Mouse (Mus musculus): ENCODE data around the gene Zup1. TPM values are rescaled to one million over a fixed set of nuclear protein-coding genes. Genes with fewer than 3 reads are reported as not detected.

The Zup1 gene
- polyA plus RNA-seq (2012): 0.41 and 1.1 TPM in 2 replicates

GRCm38 (mm10) chr10:33950803-33951583, at the start of gene Zup1:
Gene Zup1, minus strand, starts transcription at chr10:33951269.
- no peak for TF ChIP-seq GATA1 (IDR thresholded peaks at IDR 0.05; ENCODE audit: low read length)

- no peak for TF ChIP-seq GATA1 (IDR thresholded peaks at IDR 0.05; ENCODE audit: low read length)
Measured at GRCm38 (mm10) chr10:33998397-33998796, 47.3 kb upstream of the Zup1 start.

- TF ChIP-seq GATA1 (IDR thresholded peaks at IDR 0.05; ENCODE audit: low read length): no peak
Measured at GRCm38 (mm10) chr10:33986771-33987170, 35.7 kb upstream of the Zup1 start.

GRCm38 (mm10) chr10:33974781-33975494, 23.9 kb upstream of the Zup1 start:
- no peak for TF ChIP-seq GATA1 (IDR thresholded peaks at IDR 0.05; ENCODE audit: low read length)

GRCm38 (mm10) chr10:33952509-33952908, 1.4 kb upstream of the Zup1 start:
- no peak for TF ChIP-seq GATA1 (IDR thresholded peaks at IDR 0.05; ENCODE audit: low read length)

- no peak for TF ChIP-seq GATA1 (IDR thresholded peaks at IDR 0.05; ENCODE audit: low read length)
Measured at GRCm38 (mm10) chr10:33946336-33946735, 4.7 kb downstream of the Zup1 start.

- TF ChIP-seq GATA1 (IDR thresholded peaks at IDR 0.05; ENCODE audit: low read length): no peak
Measured at GRCm38 (mm10) chr10:33945390-33945789, 5.7 kb downstream of the Zup1 start.

- TF ChIP-seq GATA1 (IDR thresholded peaks at IDR 0.05; ENCODE audit: low read length): no peak
Measured at GRCm38 (mm10) chr10:33940702-33941101, 10.4 kb downstream of the Zup1 start.

GRCm38 (mm10) chr10:33905489-33905888, 45.6 kb downstream of the Zup1 start:
- no peak for TF ChIP-seq GATA1 (IDR thresholded peaks at IDR 0.05; ENCODE audit: low read length)

GRCm38 (mm10) chr10:33904530-33905481, 46.3 kb downstream of the Zup1 start, which contains the start of gene Rsph4a:
Gene Rsph4a, plus strand, starts transcription at chr10:33905111.
- no peak for TF ChIP-seq GATA1 (IDR thresholded peaks at IDR 0.05; ENCODE audit: low read length)

GRCm38 (mm10) chr10:33872672-33873398, 78.2 kb downstream of the Zup1 start:
- TF ChIP-seq GATA1 (IDR thresholded peaks at IDR 0.05; ENCODE audit: low read length): no peak

- no peak for TF ChIP-seq GATA1 (IDR thresholded peaks at IDR 0.05; ENCODE audit: low read length)
Measured at GRCm38 (mm10) chr10:33870441-33870840, 80.6 kb downstream of the Zup1 start.

Other genes with a start within 250 kb of the Zup1 start
- gene Sult3a2, start 164.6 kb downstream of the Zup1 start, polyA plus RNA-seq (2012): not detected in 2 replicates
- not detected in 2 replicates for gene Sult3a1, start 93.5 kb downstream of the Zup1 start, polyA plus RNA-seq (2012)
- not detected in 2 replicates for gene Rsph4a, start 46.2 kb downstream of the Zup1 start, polyA plus RNA-seq (2012)
- gene Rwdd1, start 68.4 kb upstream of the Zup1 start, polyA plus RNA-seq (2012): 72.7 and 96.4 TPM in 2 replicates
- not detected in 2 replicates for gene Trappc3l, start 86.3 kb upstream of the Zup1 start, polyA plus RNA-seq (2012)
- gene Calhm4, start 93.0 kb upstream of the Zup1 start, polyA plus RNA-seq (2012): not detected in 2 replicates
- not detected in 2 replicates for gene Calhm5, start 145.2 kb upstream of the Zup1 start, polyA plus RNA-seq (2012)
- not detected in 2 replicates for gene Calhm6, start 176.7 kb upstream of the Zup1 start, polyA plus RNA-seq (2012)